20 mouse cellular contexts compared by ENCODE assay signal in the genomic region with DNA sequence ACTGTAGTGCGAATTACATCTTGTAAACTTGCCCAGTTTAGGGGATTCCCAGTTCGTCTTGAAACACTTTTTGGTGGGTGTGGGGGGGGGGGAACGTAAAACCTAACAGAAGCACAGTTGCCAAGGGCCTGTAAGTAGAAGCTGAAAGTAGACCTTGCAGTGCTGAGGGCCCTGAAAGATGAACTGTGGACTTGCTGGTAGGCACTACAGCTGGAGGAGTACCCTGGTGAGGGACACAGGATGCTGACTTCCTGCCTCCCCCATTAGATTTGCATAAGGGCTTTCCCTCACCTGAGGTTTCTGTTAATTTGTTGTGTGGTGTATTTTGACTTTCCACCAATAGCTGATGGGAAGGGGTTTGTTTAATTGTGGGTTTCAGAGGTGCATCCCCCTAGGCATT. TPM values are rescaled to one million over a fixed set of nuclear protein-coding genes. Genes with fewer than 3 reads are reported as not detected.
DNase-seq lines count a peak whose midpoint lies in the region; ATAC-seq and TF ChIP-seq lines count a peak whose summit lies in the region.
"Had no signal": no experiment of that assay in that cellular context is flagged by ENCODE, and none has a peak within 500 bp of the region (broad histone marks: within the 10 kb centered on the region; RNA-seq: fewer than 3 reads in every experiment).

No protein-coding gene starts in this region.

- TF ChIP-seq RAD21 in CH12.LX (IDR thresholded peaks at IDR 0.05; ENCODE audit: low read depth, low read length), result no peak; the same call in none of the 2 replicates

- in situ Hi-C loops in CH12.LX (cut with MboI; ENCODE audit: low pct_ligation_motif_present, low pct_unique_long_range_greater_than_20kb, low sequenced_read_pairs), result no loop called here

- H3K36me3 ChIP-seq in spleen, adult 2 months (ENCODE audit: control insufficient read depth, insufficient read depth, low read length), result no peaks in the 10 kb centered on the region
- H3K36me3 ChIP-seq in CH12.LX (replicated peaks in 1 of 2; ENCODE audit: control insufficient read depth in 1 of 2, insufficient read depth in 1 of 2, low read length in 1 of 2), result peaks cover 17 to 41% of the 10 kb centered on the region in 2 experiments
- H3K36me3 ChIP-seq: embryonic facial prominence, embryonic 10.5 days; hindbrain, embryonic 15.5 days; neural tube, embryonic 15.5 days had no signal

- TF ChIP-seq POLR2A in spleen, adult 2 months (IDR thresholded peaks at IDR 0.05; ENCODE audit: low read depth, low read length), result no peak
- TF ChIP-seq POLR2A in CH12.LX (IDR thresholded peaks at IDR 0.05; ENCODE audit: low read depth, low read length), result peak; percentile 54

- TF ChIP-seq EP300 in CH12.LX (IDR thresholded peaks at IDR 0.05; ENCODE audit: low read length), result peak; percentile 83

- ATAC-seq in neutrophil, adult 5-6 weeks (ENCODE audit: extremely low read depth, insufficient number of reproducible peaks, low FRiP score, poor library complexity, severe bottlenecking), result peak; percentile 86

- no peak for TF ChIP-seq CTCF in spleen, adult 2 months (IDR thresholded peaks at IDR 0.05; ENCODE audit: extremely low read depth, insufficient read depth, insufficient read length, insufficient replicate concordance)
- TF ChIP-seq CTCF in CH12.LX (conservative IDR thresholded peaks at IDR 0.05 in 1 of 2, IDR thresholded peaks at IDR 0.05 in 1 of 2; ENCODE audit: low read depth in 2 of 2, low read length in 2 of 2), result no peak

- dilution Hi-C loops in CH12.LX (cut with MboI; ENCODE audit: extremely low pct_ligation_motif_present, extremely low pct_unique_long_range_greater_than_20kb, low sequenced_read_pairs), result no loop called here

- H3K9me3 ChIP-seq in CH12.LX (replicated peaks; ENCODE audit: low read length), result no peaks in the 10 kb centered on the region
- H3K9me3 ChIP-seq: embryonic facial prominence, embryonic 10.5 days; G1E; hindbrain, embryonic 15.5 days; megakaryocyte, embryonic 14.5 days; neural tube, embryonic 15.5 days had no signal

- DNase-seq in spleen, adult 2 months (ENCODE audit: low read depth in 1 of 2, low spot score in 2 of 2), result peak; percentile 47 to 51
- no peak for DNase-seq in spleen, postnatal 4 days (ENCODE audit: low spot score in 2 of 2)
- peak; percentile 84 for DNase-seq in CH12.LX (ENCODE audit: extremely low read depth)
- no peak for DNase-seq in adrenal gland, postnatal 14 days
- DNase-seq in retina, embryonic 14.5 days (ENCODE audit: low spot score), result no peak
- DNase-seq in right cerebral cortex, adult 18-20 months, result no peak
- DNase-seq: cerebellum, adult 2 months; heart, postnatal 14 days; kidney, adult 11 months; left cerebral cortex, postnatal 4 days; lung, adult 2 months; midbrain, embryonic 14.5 days had no signal

- peak overlapping the region; percentile 90 for H3K9ac ChIP-seq in CH12.LX (ENCODE audit: insufficient read depth, low read depth)
- H3K9ac ChIP-seq: hindbrain, embryonic 15.5 days; neural tube, embryonic 15.5 days had no signal

- H3K79me2 ChIP-seq in CH12.LX (replicated peaks; ENCODE audit: control insufficient read depth, extremely low read depth, insufficient read depth, poor library complexity, severe bottlenecking), result peaks cover 86% of the 10 kb centered on the region

- 31% methylated on average over 3 of the region's 3 CpGs for WGBS in spleen, adult 2 months

- no peaks in the 10 kb centered on the region for H3K27me3 ChIP-seq in spleen, adult 2 months (ENCODE audit: control insufficient read depth, insufficient read depth, low read length)
- no peaks in the 10 kb centered on the region for H3K27me3 ChIP-seq in CH12.LX (replicated peaks)
- H3K27me3 ChIP-seq: hindbrain, embryonic 15.5 days; megakaryocyte, embryonic 14.5 days; neural tube, embryonic 15.5 days had no signal

- peaks cover 18% of the 10 kb centered on the region for H3K4me1 ChIP-seq in spleen, adult 2 months (ENCODE audit: control insufficient read depth, insufficient read depth, insufficient read length)
- peaks cover 31 to 80% of the 10 kb centered on the region in 2 experiments for H3K4me1 ChIP-seq in CH12.LX (ENCODE audit: control insufficient read depth in 1 of 2, insufficient read depth in 2 of 2)
- H3K4me1 ChIP-seq: hindbrain, embryonic 15.5 days; neural tube, embryonic 15.5 days had no signal

- no peak overlapping the region for H3K4me3 ChIP-seq in spleen, adult 2 months (ENCODE audit: extremely low read depth, insufficient read depth, insufficient read length)
- H3K4me3 ChIP-seq in CH12.LX (replicated peaks in 1 of 3; ENCODE audit: low read depth in 2 of 3, low read length in 2 of 3, poor library complexity in 1 of 3), result peak overlapping the region in 1 of 3 experiments; percentile 37
- H3K4me3 ChIP-seq: embryonic facial prominence, embryonic 10.5 days; hindbrain, embryonic 15.5 days; megakaryocyte, embryonic 14.5 days; neural tube, embryonic 15.5 days had no signal

- H3K4me2 ChIP-seq in CH12.LX (ENCODE audit: insufficient read depth, low read depth, poor library complexity, severe bottlenecking), result peak overlapping the region; percentile 100
- H3K4me2 ChIP-seq: heart, embryonic 11.5 days; hindbrain, embryonic 15.5 days; liver, embryonic 11.5 days; neural tube, embryonic 15.5 days had no signal

- peak overlapping the region; percentile 39; the same call in 1 of the 2 replicates for H3K27ac ChIP-seq in spleen, adult 2 months (ENCODE audit: insufficient read depth, low read length)
- H3K27ac ChIP-seq in CH12.LX (ENCODE audit: insufficient read depth, low read depth), result peak overlapping the region; percentile 100
- H3K27ac ChIP-seq: embryonic facial prominence, embryonic 10.5 days; hindbrain, embryonic 15.5 days; neural tube, embryonic 15.5 days had no signal

TF ChIP-seq in CH12.LX, 34 proteins besides CTCF, POLR2A, EP300 and RAD21 (continues in another document):
- peak; percentile 91 for TF ChIP-seq TCF12 (IDR thresholded peaks at IDR 0.05; ENCODE audit: low read depth, low read length)
- TF ChIP-seq PAX5 (IDR thresholded peaks at IDR 0.05; ENCODE audit: low read length), result no peak
- TF ChIP-seq SIN3A (IDR thresholded peaks at IDR 0.05; ENCODE audit: low read length), result peak; percentile 89
- peak; percentile 64; the same call in 1 of the 2 replicates for TF ChIP-seq ZMIZ1 (IDR thresholded peaks at IDR 0.05; ENCODE audit: low read depth, low read length)
- TF ChIP-seq MAZ (IDR thresholded peaks at IDR 0.05; ENCODE audit: low read depth, low read length), result 0 out of 2 replicates have a peak, but pooled peaks have one; percentile 63
- TF ChIP-seq RCOR1 (conservative IDR thresholded peaks at IDR 0.05; ENCODE audit: low read depth, low read length), result peak; percentile 70; the same call in 1 of the 2 replicates
- peak; percentile 94 for TF ChIP-seq ETS1 (conservative IDR thresholded peaks at IDR 0.05; ENCODE audit: low read depth, low read length)
- TF ChIP-seq JUN (IDR thresholded peaks at IDR 0.05; ENCODE audit: insufficient read depth, low read depth, low read length), result no peak; the same call in 1 of the 2 replicates
- 0 out of 2 replicates have a peak, but pooled peaks have one; percentile 18 for TF ChIP-seq KAT2A (IDR thresholded peaks at IDR 0.05; ENCODE audit: insufficient replicate concordance, low read length)
- TF ChIP-seq ZNF384 (IDR thresholded peaks at IDR 0.05; ENCODE audit: low read depth, low read length), result no peak
- TF ChIP-seq MAFK (IDR thresholded peaks at IDR 0.05; ENCODE audit: insufficient replicate concordance, low read length), result peak; percentile 22; the same call in 1 of the 2 replicates
- peak; percentile 80 for TF ChIP-seq ELF1 (IDR thresholded peaks at IDR 0.05; ENCODE audit: low read depth, low read length)
- TF ChIP-seq NRF1 (IDR thresholded peaks at IDR 0.05; ENCODE audit: low read depth, low read length), result no peak
- peak; percentile 93 for TF ChIP-seq BHLHE40 (IDR thresholded peaks at IDR 0.05; ENCODE audit: low read depth, low read length)
- TF ChIP-seq JUND (conservative IDR thresholded peaks at IDR 0.05; ENCODE audit: low read depth, low read length), result peak; percentile 22; the same call in 1 of the 2 replicates
- no peak for TF ChIP-seq GABPA (IDR thresholded peaks at IDR 0.05; ENCODE audit: insufficient replicate concordance, low read depth, low read length)
- peak; percentile 53; the same call in 1 of the 2 replicates for TF ChIP-seq MYC (IDR thresholded peaks at IDR 0.05; ENCODE audit: low read depth, low read length)
- TF ChIP-seq TBP (conservative IDR thresholded peaks at IDR 0.05; ENCODE audit: low read depth, low read length), result peak; percentile 62; the same call in 1 of the 2 replicates
- 0 out of 2 replicates have a peak, but pooled peaks have one; percentile 50 for TF ChIP-seq MAX (IDR thresholded peaks at IDR 0.05; ENCODE audit: low read length)
- peak; percentile 89 for TF ChIP-seq MEF2A (IDR thresholded peaks at IDR 0.05; ENCODE audit: borderline replicate concordance, low read depth, low read length)
- no peak for TF ChIP-seq CHD1 (IDR thresholded peaks at IDR 0.05; ENCODE audit: low read depth, low read length)
- TF ChIP-seq SMC3 (IDR thresholded peaks at IDR 0.05; ENCODE audit: low read depth, low read length), result no peak
- TF ChIP-seq POLR2AphosphoS2 (IDR thresholded peaks at IDR 0.05; ENCODE audit: low read depth, low read length), result no peak
- no peak for TF ChIP-seq USF2 (conservative IDR thresholded peaks at IDR 0.05; ENCODE audit: low read depth, low read length)
- TF ChIP-seq ZC3H11A (IDR thresholded peaks at IDR 0.05; ENCODE audit: low read depth, low read length), result no peak
- TF ChIP-seq CHD2 (IDR thresholded peaks at IDR 0.05; ENCODE audit: low read length), result peak; percentile 73
- TF ChIP-seq USF1 (IDR thresholded peaks at IDR 0.05; ENCODE audit: low read depth, low read length), result no peak
- TF ChIP-seq MXI1 (IDR thresholded peaks at IDR 0.05; ENCODE audit: low read depth, low read length), result no peak
- TF ChIP-seq HCFC1 (IDR thresholded peaks at IDR 0.05; ENCODE audit: low read depth, low read length), result peak; percentile 37
- no peak for TF ChIP-seq E2F4 (IDR thresholded peaks at IDR 0.05; ENCODE audit: insufficient replicate concordance, low read depth, low read length)
- TF ChIP-seq UBTF (IDR thresholded peaks at IDR 0.05; ENCODE audit: low read depth, low read length), result no peak
- TF ChIP-seq ZKSCAN1 (IDR thresholded peaks at IDR 0.05; ENCODE audit: borderline replicate concordance, low read depth, low read length), result no peak
- TF ChIP-seq NELFE (IDR thresholded peaks at IDR 0.05; ENCODE audit: low read depth, low read length), result peak; percentile 36; the same call in 1 of the 2 replicates

RNA-seq across cellular contexts. Expression of gene Cdk6, which starts 42.3 kb away (rescaled TPM):
- 9.7 and 14.3 TPM in 2 replicates for polyA plus RNA-seq in spleen, adult 2 months (2012; rRNA removed)
- total RNA-seq in CH12.LX (2012; rRNA removed), result 141 and 171 TPM in 2 replicates
- total RNA-seq in CH12.LX (2014; rRNA removed), result 34.7 and 40.4 TPM in 2 replicates
- 45.2 and 50.8 TPM in 2 replicates for polyA plus RNA-seq in CH12.LX (2012; ENCODE audit: insufficient read length, low read depth)
- total RNA-seq in neutrophil, adult 5-6 weeks (2017), result 11.4 and 12.2 TPM in 2 replicates
- 23.4 and 28.0 TPM in 2 replicates for total RNA-seq in adrenal gland, postnatal 14 days (2021)

Comparison
In these comparisons a context has a peak if more than half of its experiments do, and no peak if none do; other contexts are left out.
1. DNase-seq: peak in spleen, adult 2 months (2 of 2) and CH12.LX (single experiment); none in spleen, postnatal 4 days (0 of 2), adrenal gland, postnatal 14 days (single experiment), retina, embryonic 14.5 days (single experiment) and right cerebral cortex, adult 18-20 months (single experiment).